19 mouse cellular contexts compared by ENCODE assay signal in genomic region chr10:128039858-128040257, GRCm38 (mm10). TPM values are rescaled to one million over a fixed set of nuclear protein-coding genes. Genes with fewer than 3 reads are reported as not detected.
A peak's percentile ranks its signal among the peaks of the same experiment; 100 is the strongest.
DNase-seq lines count a peak whose midpoint lies in the region; ATAC-seq and TF ChIP-seq lines count a peak whose summit lies in the region.
"Had no signal": no experiment of that assay in that cellular context is flagged by ENCODE, and none has a peak within 500 bp of the region (broad histone marks: within the 10 kb centered on the region; RNA-seq: fewer than 3 reads in every experiment).

No protein-coding gene starts in this region.

- no peak overlapping the region for H3K4me2 ChIP-seq in forebrain, embryonic 12.5 days
- H3K4me2 ChIP-seq in forebrain, embryonic 16.5 days (ENCODE audit: low read length), result no peak overlapping the region
- H3K4me2 ChIP-seq in hindbrain, postnatal 0 days (ENCODE audit: low read depth, low read length), result no peak overlapping the region
- H3K4me2 ChIP-seq in CH12.LX (ENCODE audit: insufficient read depth, low read depth, poor library complexity, severe bottlenecking), result no peak overlapping the region
- peak overlapping the region; percentile 96; the same call in 1 of the 2 replicates for H3K4me2 ChIP-seq in liver, embryonic 14.5 days (ENCODE audit: low read depth)
- H3K4me2 ChIP-seq: hindbrain, embryonic 12.5 days had no signal

- no peak for TF ChIP-seq POLR2A in CH12.LX (IDR thresholded peaks at IDR 0.05; ENCODE audit: low read depth, low read length)

- H3K4me3 ChIP-seq in forebrain, embryonic 12.5 days (replicated peaks), result no peak overlapping the region
- H3K4me3 ChIP-seq in forebrain, embryonic 16.5 days (replicated peaks; ENCODE audit: low read length), result no peak overlapping the region
- no peak overlapping the region for H3K4me3 ChIP-seq in hindbrain, postnatal 0 days (ENCODE audit: low read length)
- no peak overlapping the region for H3K4me3 ChIP-seq in hindbrain, embryonic 10.5 days
- H3K4me3 ChIP-seq in CH12.LX (replicated peaks in 1 of 3; ENCODE audit: low read depth in 2 of 3, low read length in 2 of 3, poor library complexity in 1 of 3), result no peak overlapping the region
- H3K4me3 ChIP-seq in liver, embryonic 14.5 days (ENCODE audit: insufficient read depth in 1 of 2, low read depth in 2 of 2, low read length in 2 of 2), result no peak overlapping the region
- H3K4me3 ChIP-seq: hindbrain, embryonic 12.5 days had no signal

- no peak for DNase-seq in hindbrain, postnatal 0 days (ENCODE audit: low spot score)
- DNase-seq in hindbrain, embryonic 10.5 days (ENCODE audit: low spot score), result no peak
- no peak for DNase-seq in CH12.LX (ENCODE audit: extremely low read depth)
- DNase-seq in liver, embryonic 14.5 days (ENCODE audit: low read depth in 3 of 3, low spot score in 3 of 3), result no peak
- DNase-seq in urinary bladder, postnatal 4 days (ENCODE audit: low spot score in 2 of 2), result no peak
- DNase-seq in cerebellum, postnatal 4 days (ENCODE audit: low spot score in 2 of 2), result no peak
- DNase-seq: adrenal gland, postnatal 36 days; cerebellum, postnatal 14 days; forebrain, postnatal 0 days; gastrocnemius, postnatal 25 days; lung, embryonic 14.5 days; right cerebral cortex, adult 18-20 months had no signal

- H3K27me3 ChIP-seq in forebrain, embryonic 12.5 days, result no peaks in the 10 kb centered on the region
- no peaks in the 10 kb centered on the region for H3K27me3 ChIP-seq in forebrain, embryonic 16.5 days (replicated peaks; ENCODE audit: control insufficient read depth, insufficient read depth, low read length)
- H3K27me3 ChIP-seq in hindbrain, postnatal 0 days (ENCODE audit: insufficient read depth, low read length), result no peaks in the 10 kb centered on the region
- H3K27me3 ChIP-seq in hindbrain, embryonic 10.5 days (ENCODE audit: insufficient read depth, poor library complexity, severe bottlenecking), result no peaks in the 10 kb centered on the region
- H3K27me3 ChIP-seq in CH12.LX (replicated peaks), result no peaks in the 10 kb centered on the region
- H3K27me3 ChIP-seq in liver, embryonic 14.5 days (ENCODE audit: control insufficient read depth, insufficient read depth, low read length), result no peaks in the 10 kb centered on the region
- H3K27me3 ChIP-seq: hindbrain, embryonic 12.5 days had no signal

- dilution Hi-C loops in CH12.LX (cut with MboI; ENCODE audit: extremely low pct_ligation_motif_present, extremely low pct_unique_long_range_greater_than_20kb, low sequenced_read_pairs), result no loop called here

- in situ Hi-C loops in CH12.LX (cut with MboI; ENCODE audit: low pct_ligation_motif_present, low pct_unique_long_range_greater_than_20kb, low sequenced_read_pairs), result no loop called here

- TF ChIP-seq RAD21 in CH12.LX (IDR thresholded peaks at IDR 0.05; ENCODE audit: low read depth, low read length), result no peak

- H3K4me1 ChIP-seq in forebrain, embryonic 12.5 days, result peaks cover 44% of the 10 kb centered on the region
- H3K4me1 ChIP-seq in forebrain, embryonic 16.5 days (replicated peaks; ENCODE audit: control insufficient read depth, insufficient read depth, low read length), result peaks cover 19% of the 10 kb centered on the region
- H3K4me1 ChIP-seq in hindbrain, postnatal 0 days (ENCODE audit: insufficient read depth, low read length), result peaks cover 9% of the 10 kb centered on the region; the same call in 1 of the 2 replicates
- H3K4me1 ChIP-seq in hindbrain, embryonic 10.5 days (replicated peaks), result peaks cover 51% of the 10 kb centered on the region
- peaks cover 13 to 60% of the 10 kb centered on the region in 2 experiments for H3K4me1 ChIP-seq in CH12.LX (ENCODE audit: control insufficient read depth in 1 of 2, insufficient read depth in 2 of 2)
- H3K4me1 ChIP-seq in liver, embryonic 14.5 days (replicated peaks; ENCODE audit: control insufficient read depth in 2 of 2, insufficient read depth in 2 of 2, low read length in 1 of 2), result peaks cover 30 to 31% of the 10 kb centered on the region in 2 experiments

- no peaks in the 10 kb centered on the region for H3K9me3 ChIP-seq in forebrain, embryonic 12.5 days
- H3K9me3 ChIP-seq in forebrain, embryonic 16.5 days (ENCODE audit: control insufficient read depth, low read length), result no peaks in the 10 kb centered on the region
- no peaks in the 10 kb centered on the region for H3K9me3 ChIP-seq in hindbrain, postnatal 0 days (ENCODE audit: low read length)
- no peaks in the 10 kb centered on the region for H3K9me3 ChIP-seq in hindbrain, embryonic 10.5 days
- no peaks in the 10 kb centered on the region for H3K9me3 ChIP-seq in CH12.LX (replicated peaks; ENCODE audit: low read length)
- no peaks in the 10 kb centered on the region for H3K9me3 ChIP-seq in liver, embryonic 14.5 days (ENCODE audit: control insufficient read depth, low read length)
- H3K9me3 ChIP-seq: hindbrain, embryonic 12.5 days had no signal

- no peak overlapping the region for H3K9ac ChIP-seq in forebrain, embryonic 12.5 days
- H3K9ac ChIP-seq in forebrain, embryonic 16.5 days (replicated peaks; ENCODE audit: low read depth, low read length), result no peak overlapping the region
- H3K9ac ChIP-seq in hindbrain, postnatal 0 days (replicated peaks; ENCODE audit: low read length), result no peak overlapping the region
- H3K9ac ChIP-seq in CH12.LX (ENCODE audit: insufficient read depth, low read depth), result no peak overlapping the region
- H3K9ac ChIP-seq in liver, embryonic 14.5 days (replicated peaks), result peak overlapping the region; percentile 23
- H3K9ac ChIP-seq: forebrain, postnatal 0 days; hindbrain, embryonic 12.5 days; lung, embryonic 14.5 days had no signal

- no peak for ATAC-seq in forebrain, embryonic 12.5 days (ENCODE audit: low FRiP score)
- no peak for ATAC-seq in forebrain, embryonic 16.5 days
- ATAC-seq in hindbrain, postnatal 0 days, result no peak
- ATAC-seq in liver, embryonic 14.5 days (ENCODE audit: insufficient read depth), result no peak
- ATAC-seq: forebrain, postnatal 0 days had no signal

- peak overlapping the region; percentile 31; the same call in 1 of the 2 replicates for H3K27ac ChIP-seq in forebrain, embryonic 12.5 days
- H3K27ac ChIP-seq in forebrain, embryonic 16.5 days (ENCODE audit: low read length), result no peak overlapping the region
- no peak overlapping the region for H3K27ac ChIP-seq in hindbrain, postnatal 0 days
- H3K27ac ChIP-seq in hindbrain, embryonic 10.5 days, result no peak overlapping the region
- peak overlapping the region; percentile 10; the same call in 1 of the 2 replicates for H3K27ac ChIP-seq in CH12.LX (ENCODE audit: insufficient read depth, low read depth)
- peak overlapping the region; percentile 19 for H3K27ac ChIP-seq in liver, embryonic 14.5 days
- H3K27ac ChIP-seq: hindbrain, embryonic 12.5 days had no signal

- peak; percentile 22; the same call in 1 of the 2 replicates for TF ChIP-seq CTCF in hindbrain, postnatal 0 days (IDR thresholded peaks at IDR 0.05; ENCODE audit: low read depth)
- TF ChIP-seq CTCF in CH12.LX (conservative IDR thresholded peaks at IDR 0.05 in 1 of 2, IDR thresholded peaks at IDR 0.05 in 1 of 2; ENCODE audit: low read depth in 2 of 2, low read length in 2 of 2), result no peak
- TF ChIP-seq CTCF in liver, embryonic 14.5 days (IDR thresholded peaks at IDR 0.05; ENCODE audit: low read depth), result no peak

- H3K36me3 ChIP-seq in forebrain, embryonic 12.5 days (replicated peaks), result peaks cover 68% of the 10 kb centered on the region
- peaks cover 14% of the 10 kb centered on the region for H3K36me3 ChIP-seq in forebrain, embryonic 16.5 days (ENCODE audit: control insufficient read depth, insufficient read depth)
- H3K36me3 ChIP-seq in hindbrain, postnatal 0 days (ENCODE audit: insufficient read depth, low read length), result peaks cover 27% of the 10 kb centered on the region
- H3K36me3 ChIP-seq in hindbrain, embryonic 10.5 days, result peaks cover 78% of the 10 kb centered on the region
- peaks cover 43 to 75% of the 10 kb centered on the region in 2 experiments for H3K36me3 ChIP-seq in CH12.LX (replicated peaks in 1 of 2; ENCODE audit: control insufficient read depth in 1 of 2, insufficient read depth in 1 of 2, low read length in 1 of 2)
- peaks cover 65% of the 10 kb centered on the region for H3K36me3 ChIP-seq in liver, embryonic 14.5 days (replicated peaks; ENCODE audit: control insufficient read depth, insufficient read depth, low read depth)

- no peak for TF ChIP-seq EP300 in CH12.LX (IDR thresholded peaks at IDR 0.05; ENCODE audit: low read length)
- TF ChIP-seq EP300 in liver, embryonic 14.5 days (IDR thresholded peaks at IDR 0.05; ENCODE audit: low read depth), result no peak

- peaks cover 92% of the 10 kb centered on the region for H3K79me2 ChIP-seq in CH12.LX (replicated peaks; ENCODE audit: control insufficient read depth, extremely low read depth, insufficient read depth, poor library complexity, severe bottlenecking)

- whole genome bisulfite sequencing in forebrain, embryonic 12.5 days, result 67% methylated on average over 3 of the region's 3 CpGs
- WGBS in forebrain, embryonic 16.5 days, result 61% methylated on average over 3 of the region's 3 CpGs
- WGBS in hindbrain, postnatal 0 days, result 64% methylated on average over 3 of the region's 3 CpGs
- WGBS in hindbrain, embryonic 10.5 days, result 79% methylated on average over 3 of the region's 3 CpGs
- WGBS in liver, embryonic 14.5 days (ENCODE audit: insufficient replicate concordance), result 77% methylated on average over 3 of the region's 3 CpGs

RNA-seq across cellular contexts. Expression of gene Naca, which starts 4.5 kb away (rescaled TPM):
- polyA plus RNA-seq in forebrain, embryonic 12.5 days (2016; fragmentation: Nextera tagmentation; extraction: Ambion mirVana), result 758 and 799 TPM in 2 replicates
- 545 and 574 TPM in 2 replicates for polyA plus RNA-seq in forebrain, embryonic 16.5 days (2015; fragmentation: Nextera tagmentation; extraction: Ambion mirVana)
- 295 and 315 TPM in 2 replicates for total RNA-seq in hindbrain, postnatal 0 days (2014; rRNA removed)
- 450 and 463 TPM in 2 replicates for polyA plus RNA-seq in hindbrain, postnatal 0 days (2015; fragmentation: Nextera tagmentation; extraction: Ambion mirVana)
- 790 and 883 TPM in 2 replicates for polyA plus RNA-seq in hindbrain, embryonic 10.5 days (2016; fragmentation: Nextera tagmentation; extraction: Ambion mirVana)
- 1,257 and 1,396 TPM in 2 replicates for total RNA-seq in CH12.LX (2012; rRNA removed)
- total RNA-seq in CH12.LX (2014; rRNA removed), result 1,670 and 1,798 TPM in 2 replicates
- polyA plus RNA-seq in CH12.LX (2012; ENCODE audit: insufficient read length, low read depth), result 1,330 and 1,397 TPM in 2 replicates
- 160 and 272 TPM in 2 replicates for polyA plus RNA-seq in liver, embryonic 14.5 days (2012; rRNA removed)
- 519 and 530 TPM in 2 replicates for polyA plus RNA-seq in liver, embryonic 14.5 days (2014; fragmentation: Nextera tagmentation; extraction: Ambion mirVana)

RNA-seq across cellular contexts. Expression of gene Ptges3, which starts 18.9 kb away (rescaled TPM):
- polyA plus RNA-seq in forebrain, embryonic 12.5 days (2016; fragmentation: Nextera tagmentation; extraction: Ambion mirVana), result 611 and 642 TPM in 2 replicates
- polyA plus RNA-seq in forebrain, embryonic 16.5 days (2015; fragmentation: Nextera tagmentation; extraction: Ambion mirVana), result 395 and 436 TPM in 2 replicates
- 81.6 and 87.7 TPM in 2 replicates for total RNA-seq in hindbrain, postnatal 0 days (2014; rRNA removed)
- polyA plus RNA-seq in hindbrain, postnatal 0 days (2015; fragmentation: Nextera tagmentation; extraction: Ambion mirVana), result 417 and 428 TPM in 2 replicates
- 544 and 661 TPM in 2 replicates for polyA plus RNA-seq in hindbrain, embryonic 10.5 days (2016; fragmentation: Nextera tagmentation; extraction: Ambion mirVana)
- 124 and 176 TPM in 2 replicates for total RNA-seq in CH12.LX (2012; rRNA removed)
- 196 and 210 TPM in 2 replicates for total RNA-seq in CH12.LX (2014; rRNA removed)
- polyA plus RNA-seq in CH12.LX (2012; ENCODE audit: insufficient read length, low read depth), result 247 and 274 TPM in 2 replicates
- polyA plus RNA-seq in liver, embryonic 14.5 days (2012; rRNA removed), result 20.9 and 40.1 TPM in 2 replicates
- polyA plus RNA-seq in liver, embryonic 14.5 days (2014; fragmentation: Nextera tagmentation; extraction: Ambion mirVana), result 233 and 244 TPM in 2 replicates

RNA-seq across cellular contexts. Expression of gene Prim1, which starts 24.9 kb away (rescaled TPM):
- polyA plus RNA-seq in forebrain, embryonic 12.5 days (2016; fragmentation: Nextera tagmentation; extraction: Ambion mirVana), result 100 and 102 TPM in 2 replicates
- 57.8 and 59.8 TPM in 2 replicates for polyA plus RNA-seq in forebrain, embryonic 16.5 days (2015; fragmentation: Nextera tagmentation; extraction: Ambion mirVana)
- 15.2 and 19.6 TPM in 2 replicates for total RNA-seq in hindbrain, postnatal 0 days (2014; rRNA removed)
- 33.3 and 36.1 TPM in 2 replicates for polyA plus RNA-seq in hindbrain, postnatal 0 days (2015; fragmentation: Nextera tagmentation; extraction: Ambion mirVana)
- polyA plus RNA-seq in hindbrain, embryonic 10.5 days (2016; fragmentation: Nextera tagmentation; extraction: Ambion mirVana), result 82.4 and 108 TPM in 2 replicates
- 69.5 and 79.6 TPM in 2 replicates for total RNA-seq in CH12.LX (2012; rRNA removed)
- total RNA-seq in CH12.LX (2014; rRNA removed), result 151 and 171 TPM in 2 replicates
- 101 and 102 TPM in 2 replicates for polyA plus RNA-seq in CH12.LX (2012; ENCODE audit: insufficient read length, low read depth)
- polyA plus RNA-seq in liver, embryonic 14.5 days (2012; rRNA removed), result 26.3 and 42.0 TPM in 2 replicates
- 78.2 and 84.1 TPM in 2 replicates for polyA plus RNA-seq in liver, embryonic 14.5 days (2014; fragmentation: Nextera tagmentation; extraction: Ambion mirVana)

RNA-seq across cellular contexts. Expression of gene Hsd17b6, which starts 32.4 kb away (rescaled TPM):
- polyA plus RNA-seq in forebrain, embryonic 12.5 days (2016; fragmentation: Nextera tagmentation; extraction: Ambion mirVana), result not detected in 2 replicates
- polyA plus RNA-seq in forebrain, embryonic 16.5 days (2015; fragmentation: Nextera tagmentation; extraction: Ambion mirVana), result not detected in 2 replicates
- total RNA-seq in hindbrain, postnatal 0 days (2014; rRNA removed), result not detected in 2 replicates
- polyA plus RNA-seq in hindbrain, postnatal 0 days (2015; fragmentation: Nextera tagmentation; extraction: Ambion mirVana), result not detected in 2 replicates
- not detected in 2 replicates for polyA plus RNA-seq in hindbrain, embryonic 10.5 days (2016; fragmentation: Nextera tagmentation; extraction: Ambion mirVana)
- total RNA-seq in CH12.LX (2012; rRNA removed) (0.08 TPM in 1 of 2 replicates, not detected in the other), CH12.LX (2014; rRNA removed) (not detected in 2 replicates)
- not detected in 2 replicates for polyA plus RNA-seq in CH12.LX (2012; ENCODE audit: insufficient read length, low read depth)
- polyA plus RNA-seq in liver, embryonic 14.5 days (2012; rRNA removed), result not detected in 2 replicates
- polyA plus RNA-seq in liver, embryonic 14.5 days (2014; fragmentation: Nextera tagmentation; extraction: Ambion mirVana), result not detected in 2 replicates
- total RNA-seq: forebrain, postnatal 0 days; gastrocnemius, postnatal 25 days; layer of hippocampus, adult 8-10 months; left cerebral cortex, postnatal 25 days had no signal
- polyA plus RNA-seq: forebrain, postnatal 0 days; hindbrain, embryonic 12.5 days; kidney, embryonic 14.5 days; lung, embryonic 14.5 days; spleen, adult 2 months had no signal

RNA-seq across cellular contexts. Expression of gene Atp5b, which starts 43.2 kb away (rescaled TPM):
- polyA plus RNA-seq in forebrain, embryonic 12.5 days (2016; fragmentation: Nextera tagmentation; extraction: Ambion mirVana), result 2,091 and 2,135 TPM in 2 replicates
- polyA plus RNA-seq in forebrain, embryonic 16.5 days (2015; fragmentation: Nextera tagmentation; extraction: Ambion mirVana), result 2,097 and 2,145 TPM in 2 replicates
- total RNA-seq in hindbrain, postnatal 0 days (2014; rRNA removed), result 6,623 and 6,768 TPM in 2 replicates
- 2,401 and 2,438 TPM in 2 replicates for polyA plus RNA-seq in hindbrain, postnatal 0 days (2015; fragmentation: Nextera tagmentation; extraction: Ambion mirVana)
- 2,236 and 2,265 TPM in 2 replicates for polyA plus RNA-seq in hindbrain, embryonic 10.5 days (2016; fragmentation: Nextera tagmentation; extraction: Ambion mirVana)
- 1,695 and 1,781 TPM in 2 replicates for total RNA-seq in CH12.LX (2012; rRNA removed)
- 1,737 and 1,775 TPM in 2 replicates for total RNA-seq in CH12.LX (2014; rRNA removed)
- 1,504 and 1,607 TPM in 2 replicates for polyA plus RNA-seq in CH12.LX (2012; ENCODE audit: insufficient read length, low read depth)
- polyA plus RNA-seq in liver, embryonic 14.5 days (2012; rRNA removed), result 910 and 999 TPM in 2 replicates
- 1,823 and 1,877 TPM in 2 replicates for polyA plus RNA-seq in liver, embryonic 14.5 days (2014; fragmentation: Nextera tagmentation; extraction: Ambion mirVana)

Comparison
In these comparisons a context has a peak if more than half of its experiments do, and no peak if none do; other contexts are left out.
1. H3K27ac ChIP-seq: peak in forebrain, embryonic 12.5 days (single experiment), CH12.LX (single experiment) and liver, embryonic 14.5 days (single experiment); none in forebrain, embryonic 16.5 days (single experiment), hindbrain, postnatal 0 days (single experiment) and hindbrain, embryonic 10.5 days (single experiment).